Mouse (Mus musculus) kidney, adult 9 months (tissue): Measurements from ENCODE around the gene Nap1l1.

ENCODE experiments used
- DNase-seq: peaks from one replicate; pipeline ENCODE4 v3.0.0; 2022

The Nap1l1 gene

DNA sequence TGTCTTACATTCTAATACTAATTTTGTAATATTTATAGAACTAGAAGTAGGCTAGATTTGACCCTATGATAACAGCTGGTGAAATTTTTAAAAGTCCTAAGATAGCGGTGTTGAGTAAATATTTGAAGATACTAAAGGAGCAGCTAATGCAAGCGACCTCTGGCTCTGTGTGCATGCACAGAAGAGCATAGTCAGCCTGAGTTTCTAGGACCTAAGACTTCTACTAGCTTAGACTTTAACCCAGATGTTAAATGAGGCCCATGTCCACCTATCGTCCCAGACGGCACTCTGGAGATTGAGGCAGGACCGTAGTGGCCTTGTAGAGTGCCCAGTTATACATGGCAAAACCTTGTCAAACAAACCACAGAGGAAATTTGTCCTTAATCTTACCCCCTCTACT lies 11.1 kb downstream of the Nap1l1 start:
- peak; percentile 67 for DNase-seq

DNA sequence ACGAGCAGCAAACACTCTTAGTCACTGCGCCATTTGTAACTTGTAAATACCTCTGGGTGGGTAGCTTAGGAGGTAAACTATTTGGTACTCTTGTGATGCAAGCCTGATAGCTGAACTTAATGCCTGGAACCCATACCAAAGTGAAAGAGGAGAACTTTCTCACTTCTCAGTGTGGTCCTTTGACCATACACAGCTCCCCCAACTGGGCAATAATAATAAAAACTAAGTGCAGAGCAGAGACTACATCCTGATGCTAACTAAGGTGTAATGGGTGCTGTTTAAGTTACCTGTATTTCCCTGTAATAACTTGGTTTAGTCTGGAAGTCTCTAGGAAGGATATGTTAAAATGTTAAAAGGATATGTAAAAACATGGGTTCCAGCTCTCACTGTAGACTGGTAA lies 15.8 kb downstream of the Nap1l1 start:
- DNase-seq: no peak

DNA sequence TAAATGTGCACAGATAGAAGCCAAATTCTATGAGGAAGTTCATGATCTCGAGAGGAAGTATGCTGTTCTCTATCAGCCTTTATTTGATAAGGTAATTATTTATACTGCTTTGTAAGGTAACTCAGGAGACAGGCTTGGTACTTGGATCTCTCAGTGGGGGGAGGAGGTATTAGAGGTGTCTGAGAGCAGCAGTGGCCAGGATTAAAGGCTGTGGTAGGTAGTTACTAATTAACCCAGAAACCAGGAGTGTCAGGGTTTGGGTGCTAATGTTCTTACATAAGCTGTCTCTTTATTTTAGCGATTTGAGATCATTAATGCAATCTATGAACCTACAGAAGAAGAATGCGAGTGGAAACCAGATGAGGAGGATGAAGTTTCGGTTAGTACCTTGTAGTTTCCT lies 17.1 kb downstream of the Nap1l1 start:
- DNase-seq: peak; percentile 88

- no peak for DNase-seq
Observed at GRCm38 (mm10) chr10:111495888-111496287, 22.9 kb downstream of the Nap1l1 start.

DNA sequence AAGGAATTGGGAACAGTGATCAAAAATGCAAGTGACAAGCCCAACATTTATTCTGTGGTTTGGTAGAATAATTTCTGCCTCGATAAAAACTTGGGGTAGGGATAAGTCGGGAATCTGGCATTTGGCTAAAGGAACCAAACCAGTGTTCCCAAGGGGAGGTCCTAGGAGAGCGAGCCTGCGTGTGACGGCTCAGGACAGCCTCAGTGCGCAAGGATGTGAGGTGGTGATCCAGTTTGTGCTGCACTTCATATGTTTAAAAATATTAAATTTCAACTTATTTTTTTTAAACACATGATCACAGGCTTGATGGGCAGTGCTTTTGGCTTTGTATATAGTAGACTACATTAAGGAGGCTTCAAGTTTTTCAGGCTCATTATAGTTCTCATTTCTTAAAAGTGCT lies 26.9 kb downstream of the Nap1l1 start:
- DNase-seq: no peak

DNA sequence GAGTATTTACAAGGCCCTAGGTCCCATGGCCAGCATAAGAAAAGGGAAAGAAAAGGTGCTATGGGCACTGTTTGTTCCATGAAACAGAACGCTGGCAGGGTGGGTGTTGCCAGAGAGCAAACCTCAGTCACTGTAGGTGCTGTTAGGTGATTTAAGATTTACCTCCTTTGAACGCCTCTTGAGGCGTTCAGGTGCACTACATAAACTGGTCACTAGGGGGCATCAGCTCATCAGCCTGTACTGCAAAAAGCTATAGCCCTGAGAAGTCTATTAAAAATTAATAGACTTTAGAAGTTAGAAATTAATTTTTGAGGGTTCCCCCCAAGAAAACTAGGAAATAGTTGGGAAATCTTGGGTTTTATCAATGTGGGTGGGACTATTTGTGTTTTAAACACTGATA lies 30.0 kb downstream of the Nap1l1 start:
- peak; percentile 89 for DNase-seq

DNA sequence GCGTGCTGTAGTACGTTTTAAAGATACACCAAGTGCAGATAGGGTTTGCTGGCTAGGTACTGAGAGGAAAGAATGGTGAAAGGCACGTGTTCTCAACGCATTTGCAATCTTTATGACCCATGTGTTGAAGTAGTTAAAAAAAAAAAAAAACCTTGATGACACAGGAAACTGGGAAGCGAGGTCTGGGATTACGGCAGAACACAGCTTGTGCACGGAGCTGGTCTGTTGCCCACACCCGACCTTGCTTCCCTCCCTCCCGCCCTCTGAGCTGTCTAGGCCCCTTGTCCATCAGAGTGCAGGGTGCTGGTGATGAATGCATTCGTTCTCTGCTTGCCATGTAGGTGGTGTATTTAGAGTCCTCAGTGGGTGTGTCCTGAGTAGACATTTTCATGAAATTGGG lies 30.7 kb downstream of the Nap1l1 start:
- DNase-seq: no peak

- no peak for DNase-seq
Observed at GRCm38 (mm10) chr10:111504606-111505005, 31.6 kb downstream of the Nap1l1 start.

GRCm38 (mm10) chr10:111505406-111505805 lies 32.4 kb downstream of the Nap1l1 start:
- DNase-seq: peak; percentile 39

DNA sequence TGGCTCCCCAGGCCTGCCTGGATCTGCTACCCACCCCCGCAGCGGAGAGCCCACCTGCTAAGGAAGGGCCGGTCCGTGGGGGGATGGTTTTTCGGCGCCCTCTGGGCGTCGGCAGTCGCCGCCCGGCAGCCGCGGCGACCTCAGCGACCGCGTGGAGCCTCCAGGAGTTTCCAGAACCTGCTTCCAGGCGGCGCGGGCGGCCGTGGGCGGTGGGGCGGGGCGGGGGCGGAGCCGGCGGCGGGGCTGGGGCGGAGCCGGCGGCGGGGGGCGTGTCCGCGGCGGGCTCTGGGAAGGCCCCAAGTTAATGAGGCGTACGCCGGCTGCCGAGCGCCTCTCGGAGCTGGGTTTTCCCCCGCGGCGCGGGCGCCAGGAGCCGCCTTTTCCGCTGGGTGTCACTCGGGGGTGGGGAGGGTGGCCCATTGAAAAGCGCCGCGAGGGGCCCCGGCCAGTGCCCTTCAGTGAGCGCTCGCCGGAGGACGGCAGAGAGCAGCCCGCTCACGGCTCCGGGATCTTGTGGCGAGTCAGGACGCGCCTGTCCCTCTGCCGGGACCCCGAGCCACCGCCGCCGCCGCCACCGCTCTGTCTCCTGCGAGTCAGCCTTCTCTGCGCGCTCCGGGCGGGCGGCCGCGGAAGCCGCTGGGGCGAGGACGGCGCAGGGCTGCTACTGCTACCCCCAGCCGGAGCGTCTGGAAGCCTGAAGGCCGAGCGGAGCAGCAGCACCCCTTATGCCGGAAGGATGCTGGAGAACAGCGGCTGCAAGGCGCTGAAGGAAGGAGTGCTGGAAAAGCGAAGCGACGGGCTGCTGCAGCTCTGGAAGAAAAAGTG lies 33.3 kb downstream of the Nap1l1 start, which contains the start of gene Phlda1:
Gene Phlda1 (plus strand): TSS at position 186 of the 825 bp plus-strand sequence.
- peak; percentile 94 for DNase-seq

DNA sequence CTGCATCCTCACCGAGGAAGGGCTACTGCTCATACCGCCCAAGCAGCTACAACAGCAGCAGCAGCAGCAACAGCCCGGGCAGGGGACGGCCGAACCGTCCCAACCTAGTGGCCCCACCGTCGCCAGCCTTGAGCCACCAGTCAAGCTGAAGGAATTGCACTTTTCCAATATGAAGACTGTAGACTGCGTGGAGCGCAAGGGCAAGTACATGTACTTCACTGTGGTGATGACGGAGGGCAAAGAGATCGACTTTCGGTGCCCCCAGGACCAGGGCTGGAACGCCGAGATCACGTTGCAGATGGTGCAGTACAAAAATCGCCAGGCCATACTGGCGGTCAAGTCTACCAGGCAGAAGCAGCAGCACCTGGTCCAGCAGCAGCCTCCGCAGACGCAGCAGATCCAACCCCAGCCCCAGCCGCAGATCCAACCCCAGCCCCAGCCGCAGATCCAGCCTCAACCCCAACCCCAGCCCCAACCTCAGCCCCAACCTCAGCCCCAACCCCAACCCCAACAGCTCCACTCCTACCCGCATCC lies 34.0 kb downstream of the Nap1l1 start:
- no peak for DNase-seq

DNA sequence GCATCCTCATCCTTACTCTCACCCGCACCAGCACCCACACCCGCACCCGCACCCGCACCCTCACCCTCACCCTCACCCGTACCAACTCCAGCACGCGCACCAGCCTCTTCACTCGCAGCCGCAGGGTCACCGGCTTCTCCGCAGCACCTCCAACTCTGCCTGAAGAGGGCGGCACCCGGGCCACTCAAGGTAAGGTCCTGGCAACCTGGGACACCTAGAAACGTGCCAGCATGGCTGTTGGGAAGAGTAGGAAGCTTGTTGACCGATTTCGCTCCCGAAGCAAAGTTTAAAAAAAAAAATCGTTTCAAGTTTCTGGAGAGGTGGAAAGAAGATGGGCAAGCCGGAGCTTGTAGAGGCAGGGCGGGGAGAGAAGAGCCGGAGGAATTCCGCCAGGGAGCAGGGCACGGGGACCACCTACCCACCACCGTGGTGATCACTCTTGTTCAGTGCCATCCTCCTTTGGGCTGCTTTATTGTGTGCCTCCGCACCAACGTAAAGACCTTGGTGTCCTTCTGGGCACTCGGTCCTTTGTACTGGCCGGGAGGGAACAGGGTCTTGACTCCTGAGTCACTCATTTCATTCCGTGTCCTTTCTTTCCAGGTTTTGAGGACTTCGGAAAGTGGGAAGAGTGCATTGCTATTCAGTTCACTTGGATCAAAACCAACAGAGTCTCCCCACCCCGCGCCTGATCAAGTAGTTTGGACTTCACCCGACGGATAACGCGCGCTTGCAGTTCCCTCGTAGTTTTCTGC lies 34.6 kb downstream of the Nap1l1 start:
- peak; percentile 79 for DNase-seq

- no peak for DNase-seq
Observed at GRCm38 (mm10) chr10:111508324-111509080, 35.5 kb downstream of the Nap1l1 start.

DNA sequence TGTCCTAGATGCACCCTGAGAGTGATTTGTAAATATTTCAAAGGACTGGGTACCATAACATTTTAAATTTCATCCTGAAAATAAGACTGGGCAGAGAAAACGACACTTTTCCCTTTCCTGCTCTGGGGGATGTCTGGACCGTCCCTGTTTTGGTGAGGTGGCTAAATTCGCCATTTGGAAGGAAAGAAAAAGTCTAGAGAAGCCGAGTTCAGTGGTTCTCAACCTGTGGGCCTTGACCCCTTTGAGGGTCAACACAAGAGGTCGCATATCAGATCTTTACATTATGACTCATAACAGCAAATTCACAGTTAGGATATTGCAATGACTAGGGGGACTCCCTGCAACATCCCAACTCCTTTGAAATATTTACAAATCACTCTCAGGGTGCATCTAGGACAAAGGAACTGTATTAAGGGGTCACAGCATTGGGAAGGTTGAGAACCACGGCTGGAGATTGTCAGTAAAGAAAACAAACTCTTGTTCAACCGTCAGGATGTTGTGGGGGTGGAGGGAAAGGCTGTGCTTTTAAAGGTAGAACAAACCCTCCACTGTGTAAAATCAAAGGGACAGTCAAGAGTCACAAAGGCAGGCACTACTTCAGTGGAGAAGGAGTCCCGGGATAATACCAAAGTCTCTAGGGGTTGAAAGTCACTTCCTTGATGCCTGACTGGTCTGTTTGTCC lies 36.2 kb downstream of the Nap1l1 start:
- DNase-seq: no peak

GRCm38 (mm10) chr10:111509981-111510380 lies 37.0 kb downstream of the Nap1l1 start:
- DNase-seq: no peak

- no peak for DNase-seq
Observed at GRCm38 (mm10) chr10:111510798-111511197, 37.8 kb downstream of the Nap1l1 start.

- DNase-seq: peak; percentile 75
Observed at GRCm38 (mm10) chr10:111512036-111512568, 39.1 kb downstream of the Nap1l1 start.

GRCm38 (mm10) chr10:111514282-111514885 lies 41.4 kb downstream of the Nap1l1 start:
- DNase-seq: no peak

- DNase-seq: no peak
Observed at GRCm38 (mm10) chr10:111515071-111516010, 42.3 kb downstream of the Nap1l1 start.

DNA sequence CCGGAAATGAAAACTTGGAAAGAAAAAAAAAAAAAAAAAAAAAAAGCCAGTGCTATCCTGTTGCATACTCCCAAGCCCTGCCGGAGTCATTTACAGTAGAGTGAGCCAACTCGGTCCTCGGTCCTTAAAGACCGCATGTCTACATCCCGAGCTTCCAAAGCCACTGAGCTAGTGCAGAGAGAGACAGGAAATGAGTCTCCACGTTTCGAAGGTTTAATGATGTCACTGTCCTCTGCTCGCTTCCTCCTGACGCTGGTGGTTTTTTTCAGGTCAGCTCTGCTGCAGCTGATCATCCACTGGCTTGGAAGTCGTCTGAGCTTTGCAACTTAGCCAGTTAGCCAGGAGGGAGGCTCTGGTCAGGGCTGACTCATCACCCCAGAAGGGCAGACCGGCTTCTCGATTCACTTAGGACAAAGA lies 43.2 kb downstream of the Nap1l1 start:
- DNase-seq: peak; percentile 53
